Mouse (Mus musculus) forebrain, embryonic 13.5 days (tissue): ENCODE data around the gene Ctdsp2. TPM values are rescaled to one million over a fixed set of nuclear protein-coding genes. Genes with fewer than 3 reads are reported as not detected.
A peak's percentile ranks its signal among the peaks of the same experiment; 100 is the strongest.

Experiments used
- ATAC-seq: fragments of 200-750 bp; cut with Nextera tagmentation; 2 replicates; pipeline ENCODE4 v1.8.0; 2017
- H3K27ac ChIP-seq: fragments of 300-500 bp; sonication (generic); 2 replicates; pipeline ENCODE4 v1.5.1; 2015; ENCODE audit warnings: inconsistent platforms, mild to moderate bottlenecking, moderate library complexity
- H3K27me3 ChIP-seq: fragments of 300-500 bp; sonication (generic); 2 replicates; pipeline ENCODE4 v1.6.1; 2015; ENCODE audit warnings: mild to moderate bottlenecking, inconsistent platforms
- H3K36me3 ChIP-seq: fragments of 300-500 bp; sonication (generic); 2 replicates; pipeline ENCODE4 v1.6.1; 2015; ENCODE audit warnings: mild to moderate bottlenecking, inconsistent platforms; ENCODE audit not compliant: poor library complexity, severe bottlenecking
- H3K4me1 ChIP-seq: fragments of 300-500 bp; sonication (generic); 2 replicates; pipeline ENCODE4 v1.6.1; 2015; ENCODE audit warnings: inconsistent platforms
- H3K4me2 ChIP-seq: fragments of 300-500 bp; sonication (generic); 2 replicates; pipeline ENCODE4 v1.6.1; 2015; ENCODE audit warnings: inconsistent platforms, mild to moderate bottlenecking, moderate library complexity
- H3K4me3 ChIP-seq: fragments of 300-500 bp; sonication (generic); 2 replicates; pipeline ENCODE4 v1.5.1; 2015; ENCODE audit warnings: mild to moderate bottlenecking, inconsistent platforms
- H3K9ac ChIP-seq: fragments of 300-500 bp; sonication (generic); 2 replicates; pipeline ENCODE4 v1.6.1; 2015; ENCODE audit warnings: mild to moderate bottlenecking, inconsistent platforms
- H3K9me3 ChIP-seq: fragments of 300-500 bp; sonication (generic); replicated peaks from 2 replicates; pipeline ENCODE4 v1.6.1; 2016; ENCODE audit warnings: inconsistent platforms
- WGBS: fragments of 180-500 bp; shearing (Covaris S2); methylation state at CpG from one replicate; pipeline ENCODE4 v1.1.7; 2015; 5-methylcytosine and 5-hydroxymethylcytosine counted together
- microRNA counts: library from miRNA; unstranded; fragments of <30 nt; microRNA quantifications from one replicate; lab custom pipeline; 2016
- microRNA-seq: library from miRNA; unstranded; fragments of <30 nt; microRNA quantifications from one replicate; pipeline ENCODE4, GENCODE M21; 2016
- polyA plus RNA-seq: library from polyadenylated mRNA; unstranded; fragments of >200 nt; fragmentation: Nextera tagmentation; extraction: Ambion mirVana; gene quantifications from 2 replicates; pipeline ENCODE4 v1.2.1, GENCODE M21; 2015

Ctdsp2 gene
- polyA plus RNA-seq, 1 experiment from 2014 or later: 27.8 TPM

DNA sequence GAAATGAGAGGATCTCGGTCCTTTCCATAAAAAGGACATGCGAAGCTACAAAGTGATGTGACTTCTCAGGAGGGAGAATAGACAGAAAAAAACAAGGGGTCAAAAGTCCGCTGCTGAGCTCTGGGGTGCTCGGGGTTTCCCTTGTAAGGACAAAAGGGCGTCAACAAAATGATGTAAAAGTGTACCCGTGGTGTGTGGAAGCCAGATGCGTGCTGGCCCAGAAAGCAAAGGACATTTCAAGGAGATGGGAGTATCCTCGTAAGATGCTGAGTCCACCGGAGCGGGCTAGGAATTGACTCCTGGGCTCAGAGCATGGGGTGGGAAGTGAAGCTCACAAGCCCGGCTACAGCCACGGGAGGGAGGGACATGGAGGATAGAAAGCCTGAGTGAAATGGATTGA, 59.1 kb downstream of the Ctdsp2 start:
- H3K4me1 ChIP-seq: peaks cover 12% of the 10 kb centered on the region
- H3K4me2 ChIP-seq: no peak overlapping the region
- H3K27ac ChIP-seq: no peak overlapping the region
- no peak for ATAC-seq
- no peaks in the 10 kb centered on the region for H3K9me3 ChIP-seq
- WGBS: 74% methylated on average over 12 of the region's 12 CpGs
- no peak overlapping the region for H3K4me3 ChIP-seq
- no peaks in the 10 kb centered on the region for H3K36me3 ChIP-seq
- H3K27me3 ChIP-seq: peaks cover 10% of the 10 kb centered on the region; the same call in 1 of the 2 replicates
- no peak overlapping the region for H3K9ac ChIP-seq

- Histone ChIP-seq H3K4me3 (peak overlapping the region; percentile 84), H3K4me1 (peaks cover 16% of the 10 kb centered on the region), H3K4me2 (peak overlapping the region; percentile 99), H3K9ac (peak overlapping the region; percentile 79), H3K36me3 (peaks cover 5% of the 10 kb centered on the region), H3K27ac (no peak overlapping the region), H3K9me3 (no peaks in the 10 kb centered on the region), H3K27me3 (peaks cover 10% of the 10 kb centered on the region; the same call in 1 of the 2 replicates)
- no peak; the same call in 1 of the 2 replicates for ATAC-seq
- WGBS: 1% methylated on average over 20 of the region's 20 CpGs
Observed at GRCm38 (mm10) chr10:127040569-127041214, 62.2 kb downstream of the Ctdsp2 start.

- ATAC-seq: peak; percentile 74
- H3K4me2 ChIP-seq: peak within 1 kb of the TSS; percentile 99
- H3K4me1 ChIP-seq: peaks cover 16% of the 10 kb centered on the region
- peaks cover 5% of the 10 kb centered on the region for H3K36me3 ChIP-seq
- peak within 1 kb of the TSS; percentile 79 for H3K9ac ChIP-seq
- H3K27me3 ChIP-seq: peaks cover 10% of the 10 kb centered on the region; the same call in 1 of the 2 replicates
- H3K27ac ChIP-seq: no peak within 1 kb of the TSS
- WGBS: under 1% methylated on average over 28 of the region's 28 CpGs
- no peaks in the 10 kb centered on the region for H3K9me3 ChIP-seq
- H3K4me3 ChIP-seq: peak within 1 kb of the TSS; percentile 84
Observed at GRCm38 (mm10) chr10:127041274-127041766, 62.8 kb downstream of the Ctdsp2 start, which contains the start of the genes Mettl1 and Eef1akmt3. Gene Mettl1 (plus strand): TSS chr10:127041414. Gene Eef1akmt3 (minus strand): TSS chr10:127041513.

GRCm38 (mm10) chr10:127041774-127042338, 63.3 kb downstream of the Ctdsp2 start:
- Histone ChIP-seq H3K9me3 (no peaks in the 10 kb centered on the region), H3K27ac (no peak overlapping the region), H3K4me3 (peak overlapping the region; percentile 84), H3K27me3 (peaks cover 10% of the 10 kb centered on the region; the same call in 1 of the 2 replicates), H3K9ac (peak overlapping the region; percentile 79), H3K36me3 (peaks cover 5% of the 10 kb centered on the region), H3K4me2 (peak overlapping the region; percentile 99), H3K4me1 (peaks cover 16% of the 10 kb centered on the region)
- WGBS: under 1% methylated on average over 44 of the region's 44 CpGs
- peak; percentile 93 for ATAC-seq

DNA sequence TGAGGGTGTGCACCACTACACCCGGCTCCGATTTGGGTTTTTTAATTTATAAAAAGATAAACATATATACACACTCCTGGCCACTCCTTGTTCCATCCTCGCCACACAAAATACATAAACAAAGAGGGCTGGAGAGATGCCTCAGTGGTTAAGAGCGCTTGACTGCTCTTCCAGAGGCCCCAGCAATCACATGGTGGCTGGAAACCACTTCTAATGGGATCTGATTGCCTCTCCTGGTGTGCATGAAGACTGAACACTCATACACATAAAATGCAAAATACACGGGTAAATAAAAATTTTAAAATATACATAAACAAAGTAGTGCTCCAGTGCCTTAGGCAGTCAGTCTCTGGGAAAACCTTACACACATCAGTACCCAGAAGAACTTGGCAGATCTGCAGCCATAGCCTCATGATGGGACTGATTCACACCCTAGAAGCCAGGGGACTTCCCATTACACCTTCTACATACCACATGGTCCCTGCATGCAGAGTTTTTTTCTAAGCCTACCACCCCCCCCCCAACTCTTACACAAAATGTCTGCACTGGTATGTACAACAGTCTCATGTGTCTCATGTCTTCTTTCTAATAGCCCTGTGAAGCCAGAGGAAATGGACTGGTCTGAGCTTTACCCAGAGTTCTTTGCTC, 64.1 kb downstream of the Ctdsp2 start:
- H3K36me3 ChIP-seq: peaks cover 5% of the 10 kb centered on the region
- 17% methylated on average over 5 of the region's 5 CpGs for whole genome bisulfite sequencing
- no peak overlapping the region for H3K27ac ChIP-seq
- peaks cover 16% of the 10 kb centered on the region for H3K4me1 ChIP-seq
- peaks cover 17% of the 10 kb centered on the region for H3K27me3 ChIP-seq
- H3K9ac ChIP-seq: peak overlapping the region; percentile 79
- ATAC-seq: no peak
- H3K4me3 ChIP-seq: peak overlapping the region; percentile 84
- peak overlapping the region; percentile 99 for H3K4me2 ChIP-seq
- no peaks in the 10 kb centered on the region for H3K9me3 ChIP-seq

GRCm38 (mm10) chr10:127043187-127043586, 64.7 kb downstream of the Ctdsp2 start:
- Histone ChIP-seq H3K4me3 (no peak overlapping the region), H3K27me3 (peaks cover 23% of the 10 kb centered on the region), H3K4me2 (peak overlapping the region; percentile 99; the same call in 1 of the 2 replicates)

DNA sequence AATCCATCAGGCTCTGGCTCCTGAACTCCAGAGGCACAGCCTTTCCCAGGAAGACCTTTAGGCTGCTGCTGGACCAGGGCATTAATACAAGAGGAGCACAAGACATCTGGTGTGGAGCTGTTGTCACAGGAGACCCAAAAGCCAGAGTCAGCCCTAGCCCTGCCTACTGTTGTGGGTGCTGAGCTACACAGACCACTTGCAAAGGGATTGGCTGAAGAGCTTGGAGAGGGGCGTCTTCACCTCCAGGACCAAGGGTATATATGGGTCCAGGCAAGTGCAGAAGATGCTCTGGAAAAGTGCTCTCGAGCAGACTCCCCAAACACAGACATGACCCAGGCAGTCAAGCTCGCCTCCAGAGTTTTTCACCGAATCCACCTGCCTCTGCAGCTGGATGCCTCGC, 69.4 kb downstream of the Ctdsp2 start, which contains the start of gene Cyp27b1:
Gene Cyp27b1 (plus strand): TSS at position 297 of the 400 bp plus-strand sequence.
- H3K9me3 ChIP-seq: no peaks in the 10 kb centered on the region
- 32% methylated on average over 5 of the region's 5 CpGs for WGBS
- peak within 1 kb of the TSS; percentile 2; the same call in 1 of the 2 replicates for H3K4me2 ChIP-seq
- peaks cover 7% of the 10 kb centered on the region for H3K36me3 ChIP-seq
- peaks cover 54% of the 10 kb centered on the region for H3K27me3 ChIP-seq
- peaks cover 12% of the 10 kb centered on the region for H3K4me1 ChIP-seq
- no peak within 1 kb of the TSS for H3K27ac ChIP-seq
- no peak for ATAC-seq
- no peak within 1 kb of the TSS for H3K9ac ChIP-seq
- peak within 1 kb of the TSS; percentile 3; the same call in 1 of the 2 replicates for H3K4me3 ChIP-seq

More at GRCm38 (mm10) chr10:127043187-127043586, 64.7 kb downstream of the Ctdsp2 start:
- Histone ChIP-seq H3K27ac (no peak overlapping the region), H3K4me1 (peaks cover 16% of the 10 kb centered on the region), H3K9me3 (no peaks in the 10 kb centered on the region), H3K36me3 (peaks cover 5% of the 10 kb centered on the region), H3K9ac (no peak overlapping the region)
- WGBS: 85% methylated on average over 6 of the region's 6 CpGs
- ATAC-seq: no peak

GRCm38 (mm10) chr10:127048608-127049394, 70.3 kb downstream of the Ctdsp2 start:
- H3K9ac ChIP-seq: no peak overlapping the region
- peak overlapping the region; percentile 3; the same call in 1 of the 2 replicates for H3K4me3 ChIP-seq
- peaks cover 11% of the 10 kb centered on the region for H3K4me1 ChIP-seq
- peak overlapping the region; percentile 2; the same call in 1 of the 2 replicates for H3K4me2 ChIP-seq
- H3K36me3 ChIP-seq: peaks cover 16% of the 10 kb centered on the region
- H3K9me3 ChIP-seq: no peaks in the 10 kb centered on the region
- no peak overlapping the region for H3K27ac ChIP-seq
- ATAC-seq: no peak
- H3K27me3 ChIP-seq: peaks cover 54% of the 10 kb centered on the region
- 3% methylated on average over 35 of the region's 35 CpGs for WGBS

MicroRNAs within 50 kb of the gene (microRNA counts, 519-probe panel; counts per million panel counts)
- 2,614 counts per million, percentile 62 among the panel's probes with 10 or more counts for microRNA mmu-miR-26a (lab: Ali Mortazavi, UCI)
- 177 counts per million, percentile 53 among the panel's probes with 10 or more counts for microRNA mmu-miR-546 (lab: Ali Mortazavi, UCI)

Small RNA genes within 50 kb of the gene (microRNA-seq; reads per million reads assigned to microRNA genes)
- gene Mir26a-2 (44.3 reads per million, percentile 41 among the genes with 10 or more reads in this experiment), gene Mir546 (not detected)

Other genes starting within 250 kb of the Ctdsp2 start
- gene Atp23, start 77.4 kb upstream of the Ctdsp2 start, polyA plus RNA-seq: 9.0 and 9.9 TPM in 2 replicates
- gene Avil, start 22.0 kb downstream of the Ctdsp2 start, polyA plus RNA-seq: 0.15 and 0.19 TPM in 2 replicates
- gene Tsfm, start 52.1 kb downstream of the Ctdsp2 start, polyA plus RNA-seq: 74.7 and 78.4 TPM in 2 replicates
- 29.3 and 30.0 TPM in 2 replicates for gene Mettl1, start 62.7 kb downstream of the Ctdsp2 start, polyA plus RNA-seq
- 0.08 and 0.14 TPM in 2 replicates for gene Eef1akmt3, start 62.8 kb downstream of the Ctdsp2 start, polyA plus RNA-seq
- 0.06 TPM in 1 of 2 replicates, not detected in the other for gene Cyp27b1, start 69.5 kb downstream of the Ctdsp2 start, polyA plus RNA-seq
- 4.0 and 4.5 TPM in 2 replicates for gene March9, start 81.5 kb downstream of the Ctdsp2 start, polyA plus RNA-seq
- gene Cdk4, start 84.8 kb downstream of the Ctdsp2 start, polyA plus RNA-seq: 2,414 and 2,431 TPM in 2 replicates
- gene Tspan31, start 91.5 kb downstream of the Ctdsp2 start, polyA plus RNA-seq: 133 and 141 TPM in 2 replicates
- gene Agap2, start 96.6 kb downstream of the Ctdsp2 start, polyA plus RNA-seq: 1.5 and 1.7 TPM in 2 replicates
- 94.8 and 101 TPM in 2 replicates for gene Os9, start 142.4 kb downstream of the Ctdsp2 start, polyA plus RNA-seq
- gene B4galnt1, start 186.5 kb downstream of the Ctdsp2 start, polyA plus RNA-seq: 15.7 and 16.7 TPM in 2 replicates
- gene Slc26a10, start 201.9 kb downstream of the Ctdsp2 start, polyA plus RNA-seq: 0.93 and 1.1 TPM in 2 replicates
- gene Arhgef25, start 211.4 kb downstream of the Ctdsp2 start, polyA plus RNA-seq: 24.3 and 25.8 TPM in 2 replicates
- 150 and 155 TPM in 2 replicates for gene Dtx3, start 217.0 kb downstream of the Ctdsp2 start, polyA plus RNA-seq
- gene Pip4k2c, start 232.9 kb downstream of the Ctdsp2 start, polyA plus RNA-seq: 18.8 and 19.5 TPM in 2 replicates